Mouse (Mus musculus) megakaryocyte, embryonic 14.5 days (primary cell): ENCODE results near the gene Gm10337.

Source experiments
- FLI1 ChIP-seq: IDR thresholded peaks from 2 replicates; pipeline ENCODE4 v1.6.1; 2012; ENCODE audit warnings: low read length, inconsistent platforms, mixed read lengths
- GATA1 ChIP-seq: IDR thresholded peaks from 3 replicates; pipeline ENCODE4 v1.6.1; 2012; ENCODE audit warnings: mixed read lengths, low read length, inconsistent platforms, borderline replicate concordance

DNA sequence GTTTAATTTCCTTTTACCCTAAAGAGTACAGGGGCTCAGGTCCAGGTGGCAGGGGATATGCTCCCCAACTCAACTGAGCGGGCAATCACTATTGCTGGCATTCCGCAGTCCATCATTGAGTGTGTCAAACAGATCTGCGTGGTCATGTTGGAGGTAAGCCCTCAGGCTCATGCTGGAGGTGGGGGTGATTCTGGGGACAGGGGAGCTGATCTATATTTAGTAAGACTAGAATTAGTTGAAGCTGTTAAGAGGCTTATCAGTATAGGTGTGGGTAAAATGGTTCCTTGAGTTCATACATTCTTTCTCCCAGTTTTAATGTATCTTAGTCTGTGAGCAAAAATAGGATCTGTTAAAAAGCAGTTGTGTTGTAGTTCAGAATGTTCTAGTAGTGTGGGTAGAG lies 20.4 kb upstream of the Gm10337 start:
- TF ChIP-seq FLI1 = no peak
- TF ChIP-seq GATA1 = no peak
